Mouse (Mus musculus) E14TG2a.4 (cell line): ENCODE data around the gene Wasf1.

ENCODE experiments used
- H3K27me3 ChIP-seq: 2 replicates; pipeline ENCODE4 v1.6.1; 2014; ENCODE audit warnings: low read length, control low read depth; ENCODE audit not compliant: insufficient read depth
- H3K36me3 ChIP-seq: 2 replicates; pipeline ENCODE4 v1.6.1; 2014; ENCODE audit warnings: low read length, control low read depth; ENCODE audit not compliant: insufficient read depth
- H3K4me1 ChIP-seq: replicated peaks from 2 replicates; pipeline ENCODE4 v1.6.1; 2014; ENCODE audit warnings: low read depth, low read length, control low read depth
- H3K4me3 ChIP-seq: replicated peaks from 2 replicates; pipeline ENCODE4 v1.5.1; 2014; ENCODE audit warnings: mild to moderate bottlenecking, low read length
- H3K9me3 ChIP-seq: 2 replicates; pipeline ENCODE4 v1.6.1; 2014; ENCODE audit warnings: low read length, control low read depth
- CTCF ChIP-seq: conservative IDR thresholded peaks from 2 replicates; pipeline ENCODE4 v1.5.1; 2014; ENCODE audit warnings: low read length
- NANOG ChIP-seq: IDR thresholded peaks from 2 replicates; pipeline ENCODE4 v1.6.1; 2014; ENCODE audit warnings: borderline replicate concordance, low read length, mixed read lengths
- POU5F1 ChIP-seq: IDR thresholded peaks from 2 replicates; pipeline ENCODE4 v1.6.1; 2014; ENCODE audit warnings: low read length, borderline replicate concordance

The Wasf1 gene

DNA sequence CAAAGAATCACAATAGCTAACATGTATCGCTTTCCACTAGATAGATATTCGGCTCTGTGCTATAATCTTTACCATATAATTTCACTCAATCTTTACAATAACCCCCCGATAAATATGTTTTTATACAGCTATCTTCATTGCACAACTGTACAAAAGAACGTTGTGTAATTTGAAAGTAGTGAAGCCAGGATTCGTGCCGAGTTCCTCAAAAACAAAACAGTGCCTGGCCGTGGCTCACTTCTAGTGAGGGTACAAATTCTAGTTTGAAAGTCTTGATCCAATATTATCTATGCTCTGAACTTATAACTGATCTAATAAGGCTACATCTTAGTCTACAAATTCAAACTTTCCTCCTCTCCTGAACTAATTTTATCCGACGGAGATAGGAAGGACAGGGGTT, 942 bp upstream of the Wasf1 start:
- Histone ChIP-seq H3K9me3 (no peaks in the 10 kb centered on the region), H3K36me3 (peaks cover 11% of the 10 kb centered on the region; the same call in 1 of the 2 replicates), H3K27me3 (no peaks in the 10 kb centered on the region), H3K4me1 (peaks cover 27% of the 10 kb centered on the region), H3K4me3 (peak overlapping the region; percentile 96)
- TF ChIP-seq POU5F1 (no peak), NANOG (no peak), CTCF (no peak)

DNA sequence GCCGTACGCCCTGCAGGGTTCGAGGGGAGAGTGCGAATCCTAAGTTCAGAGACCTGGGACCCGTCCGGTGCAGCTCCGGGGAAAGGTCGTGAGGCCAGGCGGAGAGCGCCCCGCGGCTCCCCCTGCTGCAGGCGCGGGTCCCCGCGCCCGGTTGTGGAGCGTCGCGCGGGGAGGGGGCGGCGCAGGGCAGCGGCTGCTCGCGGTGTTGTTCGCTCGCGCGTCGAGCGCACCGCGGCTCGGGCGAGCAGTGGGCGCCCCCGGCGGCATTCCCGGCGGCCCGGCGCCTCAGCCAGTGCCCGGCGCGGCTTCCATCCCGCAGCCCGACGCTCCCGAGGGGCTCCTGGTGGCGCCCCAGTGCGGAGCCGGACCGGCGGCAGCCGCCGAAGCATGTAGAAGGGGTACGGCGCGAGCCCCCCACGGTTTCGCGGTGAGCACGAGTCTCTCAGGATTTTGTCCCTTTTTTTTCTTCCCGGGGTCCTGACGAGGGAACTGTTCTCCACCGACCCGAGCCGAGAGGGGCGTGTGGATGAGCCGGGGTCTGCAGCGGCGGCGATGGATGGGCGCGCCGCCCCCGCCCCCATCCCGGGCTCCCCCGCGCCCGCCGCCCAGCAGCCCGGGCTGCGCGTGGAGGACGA, 486 bp downstream of the Wasf1 start:
- TF ChIP-seq POU5F1 (no peak), CTCF (no peak), NANOG (no peak)
- H3K4me1 ChIP-seq, result peaks cover 27% of the 10 kb centered on the region
- peak overlapping the region; percentile 96 for H3K4me3 ChIP-seq
- no peaks in the 10 kb centered on the region for H3K27me3 ChIP-seq
- H3K36me3 ChIP-seq, result peaks cover 8% of the 10 kb centered on the region; the same call in 1 of the 2 replicates
- H3K9me3 ChIP-seq, result no peaks in the 10 kb centered on the region

DNA sequence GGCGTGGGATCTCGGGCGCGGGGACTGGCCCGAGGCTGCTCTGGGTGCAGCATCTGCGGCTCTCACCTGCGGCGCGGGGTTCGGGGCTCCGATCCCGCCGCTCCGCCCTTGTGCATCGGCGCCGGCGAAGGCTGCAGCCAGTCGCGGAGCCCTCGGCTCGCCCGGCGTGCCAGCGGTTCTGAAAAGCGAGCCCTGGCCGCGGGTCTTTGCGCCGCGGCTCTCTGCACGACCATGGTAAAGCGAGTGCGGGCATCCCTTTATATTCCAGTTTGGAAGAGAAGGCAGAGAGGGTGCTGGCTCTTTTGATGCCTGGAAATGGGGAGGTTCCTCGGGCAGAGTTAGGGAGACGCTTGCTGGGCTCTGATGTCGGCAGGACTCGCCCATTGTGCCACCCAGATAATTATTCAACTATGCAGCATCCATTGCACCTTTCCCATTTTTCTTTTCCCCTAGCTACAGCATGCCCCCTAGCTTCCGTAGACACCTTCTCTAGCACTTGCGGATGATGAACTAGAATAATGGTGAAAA, 1.1 kb downstream of the Wasf1 start:
- Histone ChIP-seq H3K4me1 (peaks cover 27% of the 10 kb centered on the region), H3K9me3 (no peaks in the 10 kb centered on the region), H3K36me3 (peaks cover 8% of the 10 kb centered on the region; the same call in 1 of the 2 replicates), H3K4me3 (peak overlapping the region; percentile 96), H3K27me3 (no peaks in the 10 kb centered on the region)
- no peak for TF ChIP-seq NANOG

DNA sequence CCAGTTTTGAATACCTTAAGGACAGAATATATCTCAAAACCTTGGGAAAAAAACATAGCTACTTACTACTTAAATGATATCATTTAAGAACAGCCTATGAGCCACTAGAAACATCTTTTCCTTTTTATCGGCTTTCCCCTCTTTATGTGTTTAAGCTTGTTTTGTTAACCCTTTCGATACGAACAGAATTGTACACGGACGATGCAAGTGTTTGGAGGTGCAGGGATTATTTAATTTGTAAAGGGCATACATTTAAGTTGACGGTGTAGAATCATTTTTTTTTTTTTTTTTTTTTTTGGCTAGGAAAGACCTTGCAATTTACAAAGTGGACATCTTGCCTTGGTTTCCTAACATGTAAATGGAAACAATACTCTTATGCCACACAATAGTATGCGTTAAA, 2.2 kb downstream of the Wasf1 start:
- Histone ChIP-seq H3K9me3 (no peaks in the 10 kb centered on the region), H3K4me1 (peaks cover 21% of the 10 kb centered on the region), H3K36me3 (no peaks in the 10 kb centered on the region), H3K27me3 (no peaks in the 10 kb centered on the region), H3K4me3 (no peak overlapping the region)
- TF ChIP-seq NANOG (no peak), POU5F1 (no peak), CTCF (no peak)

DNA sequence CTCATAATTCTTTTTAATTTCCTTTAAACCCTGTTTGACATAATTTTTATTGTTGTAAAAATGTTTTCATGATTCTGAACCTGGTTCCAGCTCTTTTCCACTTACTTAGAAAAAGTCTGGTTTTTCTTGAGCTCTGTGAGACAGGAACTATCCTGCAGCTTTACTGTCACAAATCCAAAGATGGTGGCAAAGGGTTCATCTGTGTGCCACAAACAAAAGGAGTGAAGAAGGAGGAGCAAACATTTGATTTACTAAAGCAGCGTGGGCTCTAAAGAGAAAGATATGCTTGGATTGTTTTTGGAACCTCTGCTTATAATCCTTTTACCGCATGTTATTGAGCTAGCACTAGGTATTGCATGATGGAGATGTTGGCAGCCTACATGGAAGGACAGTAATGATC, 4.0 kb downstream of the Wasf1 start:
- peaks cover 9% of the 10 kb centered on the region; the same call in 1 of the 2 replicates for H3K4me1 ChIP-seq
- H3K9me3 ChIP-seq, result no peaks in the 10 kb centered on the region
- TF ChIP-seq POU5F1 (no peak), NANOG (no peak)

DNA sequence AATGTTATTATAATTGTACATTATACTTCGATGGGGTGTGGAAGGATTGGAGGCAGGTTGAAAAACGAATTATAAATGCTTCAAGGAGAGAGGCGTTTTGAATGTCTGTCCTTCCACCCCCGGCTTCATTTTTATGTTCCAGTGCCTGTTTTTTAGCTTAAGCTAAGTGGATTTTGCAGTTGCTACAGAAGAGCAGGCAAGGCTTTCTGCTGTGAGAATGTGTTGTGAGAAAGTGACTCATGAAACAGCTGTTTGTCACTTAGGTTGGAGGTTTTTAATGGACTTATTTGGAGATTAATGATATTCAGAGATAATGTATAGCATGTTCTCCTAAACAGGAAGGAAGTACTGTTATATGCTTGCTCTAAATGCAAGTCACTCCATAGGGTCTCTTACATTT, 5.9 kb downstream of the Wasf1 start:
- no peaks in the 10 kb centered on the region for H3K27me3 ChIP-seq
- TF ChIP-seq CTCF (no peak), POU5F1 (no peak), NANOG (no peak)
- no peak overlapping the region for H3K4me3 ChIP-seq

More for the DNA sequence above, 4.0 kb downstream of the Wasf1 start:
- H3K4me3 ChIP-seq, result no peak overlapping the region
- no peaks in the 10 kb centered on the region for H3K27me3 ChIP-seq
- H3K36me3 ChIP-seq, result no peaks in the 10 kb centered on the region

DNA sequence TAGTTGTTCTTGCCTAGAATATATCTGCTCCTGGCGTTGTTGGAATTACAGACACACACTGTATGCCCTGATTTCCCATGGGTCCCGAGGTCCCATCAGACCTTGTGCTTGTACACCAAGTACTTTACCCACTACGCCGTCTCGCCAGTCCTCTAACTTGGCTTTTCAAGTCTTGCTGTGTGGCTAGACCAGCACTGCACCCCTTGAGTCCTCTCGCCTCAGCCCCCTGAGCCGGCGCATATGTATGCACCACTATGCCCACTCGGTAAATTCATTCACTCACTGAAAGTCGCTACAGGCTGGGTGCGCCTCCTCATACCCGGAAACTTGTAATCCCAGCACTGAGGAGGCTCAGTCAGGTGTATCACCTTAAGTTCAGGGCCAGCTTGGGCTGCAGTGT, 12.5 kb downstream of the Wasf1 start:
- H3K4me1 ChIP-seq, result peaks cover 23% of the 10 kb centered on the region
- no peaks in the 10 kb centered on the region for H3K36me3 ChIP-seq
- H3K4me3 ChIP-seq, result no peak overlapping the region
- no peaks in the 10 kb centered on the region for H3K9me3 ChIP-seq
- no peaks in the 10 kb centered on the region for H3K27me3 ChIP-seq
- TF ChIP-seq NANOG (no peak), POU5F1 (no peak), CTCF (no peak)

More for the DNA sequence above, 5.9 kb downstream of the Wasf1 start:
- no peaks in the 10 kb centered on the region for H3K9me3 ChIP-seq
- peaks cover 9% of the 10 kb centered on the region; the same call in 1 of the 2 replicates for H3K4me1 ChIP-seq
- no peaks in the 10 kb centered on the region for H3K36me3 ChIP-seq

DNA sequence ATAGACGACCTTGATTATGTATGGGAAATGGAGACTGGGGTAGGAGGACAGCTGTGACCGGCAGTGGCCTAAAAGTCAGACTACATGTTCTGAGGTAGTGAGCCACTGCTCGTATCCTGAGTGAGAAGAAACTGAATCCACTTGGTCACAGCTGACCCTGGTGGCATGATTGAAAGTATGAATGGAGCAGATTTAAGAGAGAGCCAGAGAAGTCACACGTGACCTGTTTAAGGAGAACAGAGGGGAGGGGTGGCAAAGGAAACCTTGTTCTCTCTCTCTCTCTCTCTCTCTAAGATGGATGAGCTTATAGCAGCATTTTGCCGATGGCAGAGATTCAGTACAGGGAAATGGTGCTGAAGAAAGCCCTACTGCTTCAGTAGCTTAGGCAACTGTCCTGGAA, 13.4 kb downstream of the Wasf1 start:
- TF ChIP-seq POU5F1 (no peak), CTCF (no peak), NANOG (no peak)
- no peaks in the 10 kb centered on the region for H3K27me3 ChIP-seq

DNA sequence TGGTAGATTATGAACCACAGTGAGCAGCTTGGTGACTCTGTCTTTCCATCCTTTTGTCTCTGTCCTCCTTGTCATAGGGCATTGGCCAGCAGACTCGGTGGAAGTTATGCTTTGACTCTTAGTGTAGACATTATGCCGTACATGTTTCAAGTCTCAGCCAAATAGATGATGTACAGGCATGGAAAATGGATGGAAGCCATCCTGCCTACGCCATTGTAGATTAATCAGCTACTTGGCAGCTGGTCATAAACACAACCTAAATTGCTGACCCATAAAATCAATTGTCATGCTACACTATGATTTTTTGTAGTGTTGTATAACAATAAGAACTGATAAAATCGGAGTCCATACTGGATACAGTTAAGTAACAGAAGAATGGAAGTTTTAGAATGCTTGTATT, 18.5 kb downstream of the Wasf1 start:
- Histone ChIP-seq H3K9me3 (no peaks in the 10 kb centered on the region), H3K36me3 (no peaks in the 10 kb centered on the region), H3K27me3 (no peaks in the 10 kb centered on the region), H3K4me1 (peaks cover 37% of the 10 kb centered on the region), H3K4me3 (no peak overlapping the region)
- no peak for TF ChIP-seq POU5F1
- TF ChIP-seq CTCF, result no peak
- TF ChIP-seq NANOG, result no peak

More for the DNA sequence above, 13.4 kb downstream of the Wasf1 start:
- no peak overlapping the region for H3K4me3 ChIP-seq
- H3K4me1 ChIP-seq, result peaks cover 23% of the 10 kb centered on the region
- H3K36me3 ChIP-seq, result no peaks in the 10 kb centered on the region
- H3K9me3 ChIP-seq, result no peaks in the 10 kb centered on the region
